Mouse (Mus musculus) CH12.LX (cell line): Measurements from ENCODE around the gene Sctr. TPM values are rescaled to one million over a fixed set of nuclear protein-coding genes. Genes with fewer than 3 reads are reported as not detected.

Experiments
- DNase-seq: peaks from one replicate; pipeline ENCODE4 v3.0.0-alpha.2; 2013; ENCODE audit errors: extremely low read depth
- H3K27ac ChIP-seq: 2 replicates; pipeline ENCODE4 v1.5.1; 2012; ENCODE audit warnings: low read depth, mild to moderate bottlenecking, control low read depth, moderate library complexity; ENCODE audit not compliant: insufficient read depth
- H3K27me3 ChIP-seq: replicated peaks from 2 replicates; pipeline ENCODE3; 2012; ENCODE audit warnings: inconsistent platforms
- H3K36me3 ChIP-seq, 2 experiments: replicated peaks in 1 of 2; 2 replicates each; pipeline versions ENCODE3 to v1.6.1; 2012; ENCODE audit warnings: inconsistent platforms in 1 of 2, low read length in 1 of 2, mild to moderate bottlenecking in 1 of 2, mixed read lengths in 1 of 2, moderate library complexity in 1 of 2; ENCODE audit not compliant: control insufficient read depth in 1 of 2, insufficient read depth in 1 of 2
- H3K4me1 ChIP-seq, 2 experiments: 2 replicates each; pipeline ENCODE4 v1.6.1; 2012; ENCODE audit warnings: inconsistent platforms in 1 of 2, moderate library complexity in 1 of 2; ENCODE audit not compliant: insufficient read depth in 2 of 2, control insufficient read depth in 1 of 2
- H3K4me2 ChIP-seq: 2 replicates; pipeline ENCODE4 v1.6.1; 2012; ENCODE audit warnings: low read depth, mild to moderate bottlenecking, control low read depth; ENCODE audit not compliant: poor library complexity, insufficient read depth, severe bottlenecking
- H3K4me3 ChIP-seq, 3 experiments: fragments of 150-350 bp in 1 of 3; sonication (generic) in 1 of 3; replicated peaks in 1 of 3; 2 replicates each; pipeline versions ENCODE3 to v1.5.1; 2011 to 2012; ENCODE audit warnings: low read depth in 2 of 3, low read length in 2 of 3, mild to moderate bottlenecking in 2 of 3, moderate library complexity in 2 of 3, control low read depth in 1 of 3, improper control_type of control experiment in 1 of 3, inconsistent platforms in 1 of 3, mixed read lengths in 1 of 3; ENCODE audit not compliant: poor library complexity in 1 of 3
- H3K79me2 ChIP-seq: replicated peaks from 2 replicates; pipeline ENCODE4 v1.6.1; 2012; ENCODE audit warnings: mild to moderate bottlenecking, moderate library complexity; ENCODE audit not compliant: control insufficient read depth, poor library complexity, insufficient read depth, severe bottlenecking; ENCODE audit errors: extremely low read depth
- H3K9ac ChIP-seq: 2 replicates; pipeline ENCODE4 v1.6.1; 2012; ENCODE audit warnings: low read depth, mild to moderate bottlenecking, control low read depth, moderate library complexity; ENCODE audit not compliant: insufficient read depth
- H3K9me3 ChIP-seq: replicated peaks from 2 replicates; pipeline ENCODE3; 2012; ENCODE audit warnings: low read length, inconsistent platforms, mixed read lengths
- BHLHE40 ChIP-seq: IDR thresholded peaks from 2 replicates; pipeline ENCODE4 v1.6.1; 2011; ENCODE audit warnings: mild to moderate bottlenecking, low read depth, low read length, improper control_type of control experiment
- CHD2 ChIP-seq: IDR thresholded peaks from 2 replicates; pipeline ENCODE4 v1.6.1; 2011; ENCODE audit warnings: low read length, improper control_type of control experiment
- E2F4 ChIP-seq: IDR thresholded peaks from 2 replicates; pipeline ENCODE4 v1.6.1; 2011; ENCODE audit warnings: low read depth, low read length, improper control_type of control experiment; ENCODE audit not compliant: insufficient replicate concordance
- ELF1 ChIP-seq: IDR thresholded peaks from 2 replicates; pipeline ENCODE4 v1.6.1; 2014; ENCODE audit warnings: low read depth, mild to moderate bottlenecking, inconsistent platforms, low read length, improper control_type of control experiment
- GABPA ChIP-seq: IDR thresholded peaks from 2 replicates; pipeline ENCODE4 v1.6.1; 2012; ENCODE audit warnings: low read depth, low read length, improper control_type of control experiment, inconsistent platforms; ENCODE audit not compliant: insufficient replicate concordance
- HCFC1 ChIP-seq: IDR thresholded peaks from 2 replicates; pipeline ENCODE4 v1.6.1; 2012; ENCODE audit warnings: low read depth, mild to moderate bottlenecking, inconsistent platforms, low read length, improper control_type of control experiment
- IRF4 ChIP-seq: IDR thresholded peaks from 2 replicates; pipeline ENCODE4 v1.6.1; 2014; ENCODE audit warnings: low read depth, mild to moderate bottlenecking, inconsistent platforms, low read length, improper control_type of control experiment
- JUN ChIP-seq: IDR thresholded peaks from 2 replicates; pipeline ENCODE4 v1.6.1; 2011; ENCODE audit warnings: low read depth, mild to moderate bottlenecking, low read length, improper control_type of control experiment, moderate library complexity; ENCODE audit not compliant: insufficient read depth
- MAX ChIP-seq: IDR thresholded peaks from 2 replicates; pipeline ENCODE4 v1.6.1; 2011; ENCODE audit warnings: low read length, improper control_type of control experiment
- MAZ ChIP-seq: IDR thresholded peaks from 2 replicates; pipeline ENCODE4 v1.6.1; 2012; ENCODE audit warnings: low read depth, mild to moderate bottlenecking, inconsistent platforms, low read length, improper control_type of control experiment, moderate library complexity
- MXI1 ChIP-seq: IDR thresholded peaks from 2 replicates; pipeline ENCODE4 v1.6.1; 2011; ENCODE audit warnings: mild to moderate bottlenecking, low read depth, low read length, improper control_type of control experiment
- MYC ChIP-seq: IDR thresholded peaks from 2 replicates; pipeline ENCODE4 v1.6.1; 2011; ENCODE audit warnings: low read depth, mild to moderate bottlenecking, improper control_type of control experiment, low read length
- NRF1 ChIP-seq: IDR thresholded peaks from 2 replicates; pipeline ENCODE4 v1.6.1; 2014; ENCODE audit warnings: low read depth, mild to moderate bottlenecking, inconsistent platforms, low read length, improper control_type of control experiment, moderate library complexity
- PAX5 ChIP-seq: IDR thresholded peaks from 2 replicates; pipeline ENCODE4 v1.6.1; 2012; ENCODE audit warnings: low read length, inconsistent platforms, mixed read lengths
- RAD21 ChIP-seq: IDR thresholded peaks from 2 replicates; pipeline ENCODE4 v1.6.1; 2011; ENCODE audit warnings: low read depth, mild to moderate bottlenecking, low read length, improper control_type of control experiment, moderate library complexity
- SMC3 ChIP-seq: IDR thresholded peaks from 2 replicates; pipeline ENCODE4 v1.6.1; 2011; ENCODE audit warnings: low read depth, low read length, improper control_type of control experiment
- TBP ChIP-seq: conservative IDR thresholded peaks from 2 replicates; pipeline ENCODE4 v1.6.1; 2011; ENCODE audit warnings: low read depth, low read length, improper control_type of control experiment
- ZC3H11A ChIP-seq: IDR thresholded peaks from 2 replicates; pipeline ENCODE4 v1.6.1; 2012; ENCODE audit warnings: low read depth, mild to moderate bottlenecking, inconsistent platforms, low read length, improper control_type of control experiment
- dilution Hi-C: fragments of 300-500 bp; cut with MboI; formaldehyde crosslinking; loops from 2 replicates; pipeline ENCODE4 v1.14.3; 2020; ENCODE audit warnings: low sequenced_read_pairs; ENCODE audit not compliant: extremely low pct_unique_long_range_greater_than_20kb, extremely low pct_ligation_motif_present
- in situ Hi-C: fragments of 300-500 bp; cut with MboI; formaldehyde crosslinking; loops from 3 replicates; pipeline ENCODE4 v1.14.3; 2019; ENCODE audit warnings: low sequenced_read_pairs, low pct_ligation_motif_present, low pct_unique_long_range_greater_than_20kb, mixed read lengths
- polyA plus RNA-seq: library from polyadenylated mRNA; unstranded; fragments of >175 nt; gene quantifications from 2 replicates; pipeline ENCODE4 v1.2.1, GENCODE M21; 2012; ENCODE audit warnings: low read depth; ENCODE audit not compliant: insufficient read length
- total RNA-seq, 2 experiments: library from RNA; depleted of rRNA; stranded (reverse); fragments of 300-350 nt in 1 of 2; fragments of >200 nt in 1 of 2; gene quantifications; 2 replicates each; pipeline ENCODE4 v1.2.3; 2012 to 2014

Sctr gene
- total and polyA plus RNA-seq, 3 experiments: not detected

GRCm38 (mm10) chr1:120062231-120062630, 55.5 kb downstream of the Sctr start:
- Histone ChIP-seq H3K79me2 (no peaks in the 10 kb centered on the region), H3K9ac (no peak overlapping the region), H3K9me3 (no peaks in the 10 kb centered on the region), H3K4me2 (no peak overlapping the region), H3K4me1 (no peaks in the 10 kb centered on the region), H3K27ac (no peak overlapping the region), H3K27me3 (no peaks in the 10 kb centered on the region), H3K36me3 (no peaks in the 10 kb centered on the region), H3K4me3 (no peak overlapping the region)
- dilution Hi-C loops (no loop called here), in situ Hi-C loops (no loop called here)
- no peak for DNase-seq
- no peak for TF ChIP-seq IRF4
- TF ChIP-seq GABPA: no peak
- no peak for TF ChIP-seq MAX
- TF ChIP-seq SMC3: no peak
- TF ChIP-seq ZC3H11A: no peak
- TF ChIP-seq E2F4: no peak
- TF ChIP-seq ELF1: no peak
- no peak for TF ChIP-seq MAZ
- no peak for TF ChIP-seq TBP
- no peak for TF ChIP-seq RAD21
- no peak for TF ChIP-seq BHLHE40
- no peak for TF ChIP-seq JUN
- TF ChIP-seq PAX5: no peak
- no peak for TF ChIP-seq CHD2
- no peak for TF ChIP-seq MYC
- no peak for TF ChIP-seq MXI1

DNA sequence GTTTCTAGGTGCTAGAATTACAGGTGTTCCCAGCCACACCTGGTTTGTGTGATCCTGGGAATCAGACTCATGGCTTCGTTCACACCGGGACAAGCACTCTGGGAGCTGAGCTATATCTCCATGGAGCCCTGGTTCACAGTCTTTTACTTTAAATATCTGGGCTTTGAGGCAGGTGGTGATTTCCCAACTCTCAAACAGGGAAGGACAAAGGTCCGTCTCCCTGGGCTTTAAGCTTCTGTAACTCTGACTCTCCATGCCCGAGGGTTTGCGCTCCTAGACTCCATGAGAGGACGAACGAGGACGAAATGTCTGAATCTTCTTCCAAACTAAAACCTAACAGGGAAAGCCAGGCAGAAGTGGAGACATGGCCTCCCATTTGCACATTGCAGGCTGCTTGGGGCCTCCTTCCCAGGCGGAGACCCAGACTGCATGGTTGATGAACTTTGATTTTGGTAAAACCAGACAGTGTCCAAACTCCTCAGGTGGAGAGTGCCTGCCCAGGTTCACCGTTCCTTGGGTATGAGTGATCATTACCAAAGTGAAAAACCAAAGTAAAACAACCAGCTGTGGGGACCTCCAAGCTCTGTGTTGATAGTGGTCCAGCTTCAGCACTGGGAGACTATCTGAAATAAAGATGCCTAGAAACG, 57.5 kb downstream of the Sctr start:
- TF ChIP-seq GABPA: no peak
- TF ChIP-seq NRF1: no peak
- TF ChIP-seq MAX: no peak
- no peak for TF ChIP-seq HCFC1
- TF ChIP-seq BHLHE40: no peak
- no peak for TF ChIP-seq PAX5
- no peaks in the 10 kb centered on the region for H3K27me3 ChIP-seq

More for the DNA sequence above, 57.5 kb downstream of the Sctr start:
- H3K36me3 ChIP-seq: no peaks in the 10 kb centered on the region
- no peak for DNase-seq
- H3K4me3 ChIP-seq: no peak overlapping the region
- dilution Hi-C loops (no loop called here), in situ Hi-C loops (no loop called here)
- no peaks in the 10 kb centered on the region for H3K4me1 ChIP-seq
- H3K9ac ChIP-seq: no peak overlapping the region
- no peaks in the 10 kb centered on the region for H3K9me3 ChIP-seq
- no peaks in the 10 kb centered on the region for H3K79me2 ChIP-seq
- H3K4me2 ChIP-seq: no peak overlapping the region
- no peak overlapping the region for H3K27ac ChIP-seq
